Mouse (Mus musculus) lung, adult 2 months (tissue): ENCODE measurements around the gene Adcy9.

Source experiments
- CTCF ChIP-seq: fragments of 200-500 bp; IDR thresholded peaks from 2 replicates; pipeline ENCODE4 v1.5.1; 2011; ENCODE audit warnings: mild to moderate bottlenecking, low read length, control low read depth; ENCODE audit not compliant: insufficient read depth
- POLR2A ChIP-seq: fragments of 200-500 bp; IDR thresholded peaks from 2 replicates; pipeline ENCODE4 v1.6.1; 2011; ENCODE audit warnings: low read depth, mild to moderate bottlenecking, control low read depth, low read length, borderline replicate concordance; ENCODE audit errors: extremely low read depth

DNA sequence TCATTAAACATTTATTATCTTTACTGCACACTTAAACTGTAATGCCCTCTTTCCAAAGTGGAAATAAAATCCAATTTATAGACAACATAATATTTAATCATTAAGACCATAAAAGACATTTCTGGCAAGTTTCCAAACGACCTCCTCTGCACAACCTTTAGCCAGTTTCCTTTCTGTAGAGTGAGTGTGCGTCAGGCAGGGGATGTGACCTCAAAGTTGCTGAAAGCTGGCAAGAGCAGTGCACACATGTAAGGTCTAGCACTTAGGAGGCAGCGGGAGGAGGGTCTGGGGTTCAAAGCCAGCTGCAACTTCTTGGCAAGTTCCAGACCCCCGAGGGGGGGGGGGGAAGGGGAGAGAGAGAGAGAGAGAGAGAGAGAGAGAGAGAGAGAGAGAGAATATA is 83.0 kb downstream of the Adcy9 start:
- TF ChIP-seq POLR2A = no peak
- no peak for TF ChIP-seq CTCF
